Mouse (Mus musculus): ENCODE measurements around the gene Ccdc73.
"Not testable (repeated sequence)": the region's sequence is repeated elsewhere in the genome, so short reads cannot be mapped to it uniquely, and the experiment has no call there.

The Ccdc73 gene

GRCm38 (mm10) chr2:104869101-104869500 is 1.5 kb downstream of the Ccdc73 start:
- DNase-seq (ENCODE audit: low spot score): no peak

- DNase-seq (ENCODE audit: low spot score): no peak
Observed at GRCm38 (mm10) chr2:104878794-104879193, 11.2 kb downstream of the Ccdc73 start.

- DNase-seq (ENCODE audit: low spot score): peak; percentile 21
Observed at GRCm38 (mm10) chr2:104886109-104886508, 18.5 kb downstream of the Ccdc73 start.

- not testable (repeated sequence) for DNase-seq (ENCODE audit: low spot score)
Observed at GRCm38 (mm10) chr2:104887331-104887730, 19.7 kb downstream of the Ccdc73 start.

GRCm38 (mm10) chr2:104887882-104888566 is 20.4 kb downstream of the Ccdc73 start:
- DNase-seq (ENCODE audit: low spot score): peak; percentile 25

GRCm38 (mm10) chr2:104899975-104900374 is 32.4 kb downstream of the Ccdc73 start:
- no peak for DNase-seq (ENCODE audit: low spot score)

- DNase-seq (ENCODE audit: low spot score): no peak
Observed at GRCm38 (mm10) chr2:104915709-104916108, 48.1 kb downstream of the Ccdc73 start.

- no peak for DNase-seq (ENCODE audit: low spot score)
Observed at GRCm38 (mm10) chr2:104964492-104964891, 96.9 kb downstream of the Ccdc73 start.

- DNase-seq (ENCODE audit: low spot score): no peak
Observed at GRCm38 (mm10) chr2:104981712-104982111, 114.1 kb downstream of the Ccdc73 start.

- no peak for DNase-seq (ENCODE audit: low spot score)
Observed at GRCm38 (mm10) chr2:104985796-104986195, 118.2 kb downstream of the Ccdc73 start.

GRCm38 (mm10) chr2:104988974-104989373 is 121.4 kb downstream of the Ccdc73 start:
- no peak for DNase-seq (ENCODE audit: low spot score)

GRCm38 (mm10) chr2:104994436-104994835 is 126.8 kb downstream of the Ccdc73 start:
- DNase-seq (ENCODE audit: low spot score): no peak

- no peak for DNase-seq (ENCODE audit: low spot score)
Observed at GRCm38 (mm10) chr2:104996201-104996600, 128.6 kb downstream of the Ccdc73 start.

- DNase-seq (ENCODE audit: low spot score): no peak
Observed at GRCm38 (mm10) chr2:105007236-105007635, 139.6 kb downstream of the Ccdc73 start.

GRCm38 (mm10) chr2:105016192-105016966 is 148.8 kb downstream of the Ccdc73 start:
- no peak for DNase-seq (ENCODE audit: low spot score)

- DNase-seq (ENCODE audit: low spot score): peak; percentile 96
Observed at GRCm38 (mm10) chr2:105016967-105017287, 149.3 kb downstream of the Ccdc73 start, which contains the start of gene Eif3m. TSS of gene Eif3m (minus strand) at chr2:105017080.

GRCm38 (mm10) chr2:105017802-105018201 is 150.2 kb downstream of the Ccdc73 start:
- no peak for DNase-seq (ENCODE audit: low spot score)

GRCm38 (mm10) chr2:105019457-105019856 is 151.9 kb downstream of the Ccdc73 start:
- DNase-seq (ENCODE audit: low spot score): no peak

- DNase-seq (ENCODE audit: low spot score): no peak
Observed at GRCm38 (mm10) chr2:105021256-105021655, 153.7 kb downstream of the Ccdc73 start.

GRCm38 (mm10) chr2:105021836-105022235 is 154.2 kb downstream of the Ccdc73 start:
- DNase-seq (ENCODE audit: low spot score): no peak

GRCm38 (mm10) chr2:105023031-105023615 is 155.5 kb downstream of the Ccdc73 start:
- DNase-seq (ENCODE audit: low spot score): no peak

GRCm38 (mm10) chr2:105023815-105024214 is 156.2 kb downstream of the Ccdc73 start:
- DNase-seq (ENCODE audit: low spot score): no peak

GRCm38 (mm10) chr2:105025610-105026009 is 158.0 kb downstream of the Ccdc73 start:
- not testable (repeated sequence) for DNase-seq (ENCODE audit: low spot score)

All from testis, postnatal 14 days (tissue).